Mouse (Mus musculus): ENCODE measurements around the gene Lmx1b.

The Lmx1b gene

GRCm38 (mm10) chr2:33640171-33640721 is at the start of gene Lmx1b:
TSS of gene Lmx1b (minus strand) at chr2:33640511.
- no peak for DNase-seq

GRCm38 (mm10) chr2:33689880-33690462 is 49.7 kb upstream of the Lmx1b start:
- no peak for DNase-seq

GRCm38 (mm10) chr2:33689155-33689879 is 49.0 kb upstream of the Lmx1b start:
- DNase-seq, result no peak

GRCm38 (mm10) chr2:33683594-33683993 is 43.3 kb upstream of the Lmx1b start:
- no peak for DNase-seq

- no peak for DNase-seq
Observed at GRCm38 (mm10) chr2:33683095-33683494, 42.8 kb upstream of the Lmx1b start.

GRCm38 (mm10) chr2:33682219-33682618 is 41.9 kb upstream of the Lmx1b start:
- DNase-seq, result peak; percentile 38

GRCm38 (mm10) chr2:33678950-33679654 is 38.8 kb upstream of the Lmx1b start:
- no peak for DNase-seq

- DNase-seq, result no peak
Observed at GRCm38 (mm10) chr2:33672701-33673472, 32.6 kb upstream of the Lmx1b start.

GRCm38 (mm10) chr2:33668741-33669140 is 28.4 kb upstream of the Lmx1b start:
- DNase-seq, result no peak

GRCm38 (mm10) chr2:33666388-33666945 is 26.2 kb upstream of the Lmx1b start:
- DNase-seq, result no peak

- no peak for DNase-seq
Observed at GRCm38 (mm10) chr2:33665363-33666058, 25.2 kb upstream of the Lmx1b start.

- no peak for DNase-seq
Observed at GRCm38 (mm10) chr2:33664661-33665060, 24.4 kb upstream of the Lmx1b start.

- no peak for DNase-seq
Observed at GRCm38 (mm10) chr2:33659288-33659629, 18.9 kb upstream of the Lmx1b start.

GRCm38 (mm10) chr2:33658602-33659287 is 18.4 kb upstream of the Lmx1b start:
- DNase-seq, result no peak

- no peak for DNase-seq
Observed at GRCm38 (mm10) chr2:33652517-33653198, 12.3 kb upstream of the Lmx1b start.

GRCm38 (mm10) chr2:33649371-33649770 is 9.1 kb upstream of the Lmx1b start:
- no peak for DNase-seq

GRCm38 (mm10) chr2:33648894-33649293 is 8.6 kb upstream of the Lmx1b start:
- DNase-seq, result no peak

GRCm38 (mm10) chr2:33646283-33646550 is 5.9 kb upstream of the Lmx1b start:
- DNase-seq, result no peak

- no peak for DNase-seq
Observed at GRCm38 (mm10) chr2:33645538-33646282, 5.4 kb upstream of the Lmx1b start.
